Mouse (Mus musculus): ENCODE measurements at regions not wholly inside any gene's neighbourhood (a gene's known extent, or its start where the extent isn't known, plus 50 kb on each side); places are given as distances from the start of the nearest gene placed in this dataset.

DNA sequence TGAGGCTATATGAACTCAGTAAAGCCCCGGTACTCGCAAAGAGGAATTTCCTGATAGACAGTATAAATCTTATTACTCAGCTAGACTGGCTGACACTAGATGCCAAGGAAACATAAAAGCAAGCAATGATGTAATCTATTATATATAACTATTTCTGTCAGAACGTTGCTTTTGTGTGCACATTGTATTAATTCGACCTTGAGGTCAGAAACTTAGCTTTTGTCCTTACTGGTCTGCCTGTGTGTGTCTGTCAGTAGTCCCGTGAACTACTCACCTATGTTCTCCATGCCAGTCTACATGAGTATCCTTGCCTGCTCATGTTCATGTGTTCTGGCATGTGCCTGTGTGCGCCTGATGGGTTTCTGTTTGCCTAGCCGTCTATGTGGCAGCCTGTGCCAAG lies 70.5 kb downstream of the Tmx1 start:
- DNase-seq (ENCODE audit: low spot score): no peak

DNA sequence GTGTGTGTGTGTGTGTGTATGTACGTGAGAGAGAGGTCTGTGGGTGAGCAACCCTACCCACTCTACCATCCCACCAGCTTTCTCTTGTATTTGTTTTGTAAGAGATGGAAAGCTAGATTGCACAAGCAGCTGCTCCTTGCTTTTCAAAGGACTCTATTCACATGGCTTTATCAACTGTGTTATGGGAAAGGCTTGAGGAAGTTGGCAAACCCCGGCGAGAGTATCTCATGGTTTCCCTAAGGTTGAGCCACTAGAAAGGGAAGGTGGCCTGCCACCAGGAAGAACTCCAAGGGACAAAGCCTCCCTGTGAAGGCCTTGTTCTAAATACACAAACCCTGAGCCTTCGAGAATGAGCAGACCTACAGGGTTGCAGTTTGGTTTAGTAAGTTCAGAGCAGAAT lies 71.8 kb downstream of the Tmx1 start:
- DNase-seq (ENCODE audit: low spot score): no peak

DNA sequence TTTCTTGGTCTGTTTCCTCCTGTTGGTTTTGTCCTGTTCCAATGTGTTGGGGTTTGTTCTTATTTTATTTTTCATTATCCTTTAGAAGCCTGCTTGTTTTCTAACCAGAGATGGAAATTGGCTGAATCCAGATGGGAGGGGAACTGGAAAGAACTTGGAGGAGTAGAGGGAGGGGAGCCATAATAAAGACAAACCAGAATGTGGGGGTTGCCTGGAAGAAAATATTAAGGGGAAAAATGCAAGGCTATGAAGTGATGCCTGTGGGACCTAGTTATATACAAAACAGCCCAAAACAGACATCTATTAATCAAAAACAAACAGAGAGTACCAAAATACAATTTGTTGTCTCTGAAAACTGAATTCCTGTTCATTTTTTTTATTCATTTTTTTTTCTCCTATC lies 78.8 kb downstream of the Tmx1 start:
- DNase-seq (ENCODE audit: low spot score): no peak

DNA sequence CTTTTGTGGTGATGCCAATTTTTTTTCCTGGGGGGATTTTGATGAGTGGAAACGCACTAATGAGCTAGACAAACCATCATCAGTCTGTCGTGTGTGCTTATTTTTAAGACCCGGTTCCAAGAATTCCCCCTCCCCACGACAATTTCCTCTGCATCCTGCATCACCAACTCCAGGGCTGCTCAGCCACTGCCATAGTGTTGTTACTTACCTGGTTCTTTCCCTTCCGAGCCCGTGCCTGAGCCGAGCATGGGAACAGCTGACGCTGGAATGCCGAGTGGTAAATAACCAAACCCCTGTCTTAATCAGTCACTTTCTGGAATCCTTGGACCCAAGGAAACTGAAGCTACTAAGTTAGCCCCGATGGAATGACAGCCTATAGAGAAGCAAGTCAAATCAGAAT lies 79.3 kb downstream of the Tmx1 start:
- no peak for DNase-seq (ENCODE audit: low spot score)

DNA sequence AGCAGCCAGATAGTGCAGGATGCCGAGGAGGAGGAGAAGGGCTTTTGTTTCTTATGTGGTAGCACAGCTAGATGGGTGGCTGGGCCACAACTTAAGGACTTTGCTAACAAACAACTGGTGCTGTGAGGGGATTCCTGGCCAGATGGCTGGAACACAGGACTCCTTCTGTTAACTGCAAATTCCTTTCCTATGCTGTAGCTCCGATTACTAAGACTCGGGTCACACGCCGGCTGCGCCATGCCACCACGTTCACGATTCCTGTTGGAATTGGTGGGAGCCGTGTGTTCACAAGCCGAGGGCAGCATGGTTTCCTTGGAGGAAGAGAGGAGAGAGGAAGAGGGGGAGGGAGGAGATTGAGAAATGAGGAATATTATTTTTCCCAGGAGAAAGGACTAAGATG lies 79.9 kb downstream of the Tmx1 start:
- no peak for DNase-seq (ENCODE audit: low spot score)

DNA sequence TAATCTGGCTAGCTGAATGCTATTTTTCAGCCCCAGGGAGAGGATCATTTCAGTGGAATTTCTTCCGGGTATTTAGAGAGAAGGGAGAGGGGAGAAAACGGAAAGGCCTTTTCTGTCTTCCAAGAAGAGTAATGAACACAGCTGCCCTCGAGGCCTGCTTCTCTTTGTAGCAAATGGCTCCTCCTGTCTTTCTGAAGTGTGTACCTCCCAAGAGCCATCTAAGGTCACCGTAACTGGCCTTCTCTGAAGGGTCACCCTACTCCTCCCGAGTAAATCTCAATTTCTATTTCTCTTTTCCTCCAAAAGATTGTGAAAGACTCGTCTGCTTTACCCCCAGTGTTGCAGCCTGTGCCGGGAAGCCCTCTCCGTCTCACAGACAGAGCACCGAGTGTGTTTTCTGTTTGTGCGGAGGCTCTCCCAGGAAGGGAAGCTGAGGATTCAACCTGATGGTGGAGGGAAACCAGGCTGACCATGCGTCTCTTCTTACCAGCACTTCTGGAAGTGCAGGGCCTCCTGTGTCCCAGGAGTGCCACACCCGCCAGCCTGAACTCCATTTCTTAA lies 80.6 kb downstream of the Tmx1 start:
- DNase-seq (ENCODE audit: low spot score): no peak

DNA sequence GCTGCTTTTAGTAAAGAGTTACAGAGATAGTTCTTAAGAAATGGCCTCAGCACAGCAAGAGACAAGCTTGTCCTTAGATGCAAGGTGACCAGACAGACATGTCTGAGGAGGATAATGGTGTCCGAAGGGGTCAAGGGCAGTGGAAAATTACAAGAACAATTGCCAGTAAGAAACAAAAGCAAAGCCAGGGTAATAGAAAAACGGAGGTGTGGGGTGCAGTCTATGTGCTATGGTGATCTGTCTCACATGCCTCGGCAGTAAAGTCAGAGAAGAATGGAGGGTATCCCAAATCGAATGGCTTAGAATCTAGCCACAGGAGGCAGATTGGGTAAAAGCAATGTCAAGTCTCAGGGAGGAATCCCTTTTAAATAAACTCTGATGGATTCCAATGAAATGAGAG lies 86.2 kb downstream of the Tmx1 start:
- DNase-seq (ENCODE audit: low spot score): no peak

DNA sequence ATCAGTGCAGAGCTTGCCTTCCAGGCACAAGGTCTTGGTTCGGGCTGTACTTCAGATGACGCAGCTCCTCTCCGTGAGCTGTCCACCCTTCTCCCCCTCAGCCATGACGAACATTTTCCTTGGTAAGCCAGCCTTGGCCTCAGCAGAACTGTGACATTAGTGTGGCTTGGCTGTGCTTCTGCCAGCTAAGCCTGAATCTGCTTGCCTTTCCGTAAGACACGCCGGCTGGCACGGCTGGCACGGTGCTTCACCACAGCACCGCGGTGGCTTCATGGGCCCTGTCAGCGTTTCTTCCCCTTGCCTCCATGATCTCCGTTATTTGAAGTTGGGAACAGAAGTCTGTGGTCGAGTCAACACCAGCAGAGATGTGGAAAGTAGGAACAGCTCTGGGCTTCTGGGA lies 87.0 kb downstream of the Tmx1 start:
- DNase-seq (ENCODE audit: low spot score): no peak

DNA sequence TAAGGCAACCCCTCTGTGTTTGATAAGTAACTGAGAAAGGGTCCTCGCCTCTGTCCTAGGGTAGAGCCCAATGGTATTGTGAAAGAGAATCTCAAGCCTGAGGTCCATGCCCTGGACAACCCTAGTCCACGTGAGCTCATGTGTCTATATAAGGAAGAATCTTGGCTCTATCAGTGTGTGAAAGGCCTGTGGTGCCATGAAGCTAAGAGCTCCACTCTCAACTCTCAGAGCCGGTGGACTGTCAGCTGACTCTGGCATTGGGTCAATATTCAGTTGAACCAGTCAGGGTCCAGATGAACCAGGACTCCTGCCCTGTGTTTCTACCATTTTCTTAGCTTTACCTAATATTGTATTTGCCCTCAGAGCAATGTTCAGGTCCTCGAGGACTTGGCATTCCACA lies 88.5 kb downstream of the Tmx1 start:
- DNase-seq (ENCODE audit: low spot score): no peak

DNA sequence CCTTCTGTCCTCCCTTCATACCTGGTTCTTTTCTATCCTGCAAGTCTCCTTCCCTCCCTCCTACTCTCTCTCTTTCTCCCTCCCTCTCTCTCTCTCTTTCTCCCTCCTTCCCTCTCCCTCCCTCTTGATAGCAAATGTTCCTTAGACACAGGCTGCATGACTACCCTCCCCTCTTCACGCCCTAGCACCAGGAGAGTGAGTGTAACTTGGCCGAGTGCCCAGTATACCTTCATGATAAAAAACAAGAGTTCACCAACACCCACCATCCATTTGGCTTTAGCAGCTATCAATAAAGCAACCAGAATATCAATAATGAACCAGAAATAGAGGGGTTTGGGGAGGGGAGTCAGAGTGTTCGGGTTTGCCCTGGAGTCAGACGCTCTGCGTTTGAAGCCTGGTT lies 90.4 kb downstream of the Tmx1 start:
- no peak for DNase-seq (ENCODE audit: low spot score)

DNA sequence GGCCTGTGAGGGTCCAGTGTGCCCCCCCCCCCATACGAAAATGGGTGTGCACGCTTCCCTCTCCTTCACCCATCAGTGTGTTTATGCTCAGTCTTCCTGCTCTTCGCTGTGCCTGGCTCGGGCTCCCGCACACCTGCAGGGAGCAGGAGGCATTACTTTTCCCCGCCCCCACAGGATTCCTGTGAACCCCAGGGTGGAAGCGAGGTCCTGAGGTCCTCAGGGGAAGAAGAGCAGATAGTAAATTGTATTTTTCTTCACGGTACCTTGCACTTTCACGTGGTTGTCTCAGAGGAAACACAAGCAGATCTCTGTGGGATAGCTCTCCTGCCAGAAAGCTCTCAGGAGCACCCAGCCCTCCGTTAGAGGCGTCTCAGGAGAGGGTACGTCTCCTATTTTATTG lies 91.4 kb downstream of the Tmx1 start:
- DNase-seq (ENCODE audit: low spot score): no peak

DNA sequence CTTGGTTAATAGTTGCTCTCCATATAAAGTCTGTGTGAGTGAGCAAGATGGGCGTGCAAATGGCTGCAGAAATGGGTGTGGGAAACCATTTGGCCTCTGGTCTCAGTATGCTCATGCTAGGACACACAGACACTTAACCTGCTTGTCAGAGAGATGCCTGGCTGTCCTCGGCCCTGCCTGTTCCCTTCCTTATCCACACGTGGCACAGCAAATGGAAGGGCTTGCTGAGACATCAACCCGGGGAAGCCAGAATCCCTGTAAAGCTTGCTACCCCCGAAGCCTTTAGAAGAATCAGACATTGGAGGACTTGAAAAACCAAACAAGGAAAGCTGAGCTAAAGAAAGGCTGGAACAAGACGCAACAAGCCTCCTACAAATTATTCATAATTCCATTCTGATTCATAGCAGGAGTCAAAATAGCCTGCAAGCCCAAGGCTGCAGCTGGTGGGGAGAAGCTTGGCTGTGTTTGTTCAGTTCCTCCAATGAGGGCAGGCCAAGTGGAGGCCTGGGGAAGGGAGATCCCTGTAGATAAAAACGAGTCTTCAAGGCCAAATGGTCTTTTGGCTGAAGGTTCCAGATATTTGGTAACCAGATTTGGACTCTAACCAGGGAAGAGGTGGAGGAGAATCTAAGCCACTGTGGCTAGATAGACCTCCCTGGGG lies 92.1 kb downstream of the Tmx1 start:
- DNase-seq (ENCODE audit: low spot score): no peak

DNA sequence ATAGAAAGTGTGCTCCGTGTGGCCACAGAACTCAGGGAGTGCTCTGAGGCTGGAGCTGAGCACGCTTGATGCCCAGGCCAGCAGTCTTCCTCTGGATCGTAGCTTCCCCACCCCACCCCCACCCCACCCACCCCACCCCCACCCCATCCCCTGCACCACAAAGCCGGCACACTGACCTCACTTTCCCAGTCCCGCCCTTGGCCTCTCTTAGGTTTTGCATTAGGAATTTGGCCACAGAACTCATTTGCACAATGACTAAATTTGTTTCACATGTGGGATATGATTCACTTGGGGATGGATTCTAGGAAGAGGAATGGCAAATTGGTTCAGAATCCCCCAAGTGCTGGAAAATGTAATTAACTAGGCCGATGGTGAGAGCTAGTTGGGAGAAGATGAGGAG lies 94.3 kb downstream of the Tmx1 start:
- DNase-seq (ENCODE audit: low spot score): no peak

DNA sequence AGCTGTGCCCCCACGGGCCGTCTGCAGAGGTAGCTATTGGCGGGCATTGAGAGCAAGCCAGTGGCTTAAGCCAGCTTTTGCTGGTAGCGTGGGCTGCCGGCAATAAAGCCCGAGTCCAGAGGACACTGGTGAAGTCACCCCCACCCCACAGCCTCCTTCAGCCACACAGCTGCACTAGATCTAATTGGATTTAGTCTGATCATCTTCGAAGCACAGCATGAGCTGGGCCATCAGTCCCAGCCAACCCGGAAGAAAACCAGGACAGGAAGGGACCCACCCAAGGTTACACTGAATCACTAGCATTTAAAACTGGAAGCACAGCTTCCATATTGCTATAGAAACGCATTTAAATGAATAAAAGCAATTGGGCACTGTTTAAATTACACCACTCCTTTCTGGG lies 96.4 kb downstream of the Tmx1 start:
- DNase-seq (ENCODE audit: low spot score): no peak

DNA sequence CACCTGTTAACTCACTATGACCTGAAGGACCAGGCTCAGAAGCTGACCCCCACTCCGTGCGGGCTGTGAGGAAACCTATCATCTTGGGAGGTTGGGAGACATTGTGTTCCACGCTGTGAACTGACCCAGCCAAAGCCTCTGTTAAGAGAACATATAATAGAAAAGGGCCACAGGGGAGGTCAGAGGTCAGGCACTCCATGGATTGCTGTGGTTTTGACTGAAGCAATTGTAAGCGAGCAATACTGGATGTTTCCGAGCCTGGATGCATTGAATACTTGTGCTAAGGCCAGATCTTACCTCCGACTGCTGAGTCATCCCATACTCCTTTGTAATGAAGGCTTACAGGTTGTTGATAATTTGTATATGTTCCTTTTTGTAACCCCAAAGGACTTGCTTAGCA lies 101.0 kb downstream of the Tmx1 start:
- no peak for DNase-seq (ENCODE audit: low spot score)

DNA sequence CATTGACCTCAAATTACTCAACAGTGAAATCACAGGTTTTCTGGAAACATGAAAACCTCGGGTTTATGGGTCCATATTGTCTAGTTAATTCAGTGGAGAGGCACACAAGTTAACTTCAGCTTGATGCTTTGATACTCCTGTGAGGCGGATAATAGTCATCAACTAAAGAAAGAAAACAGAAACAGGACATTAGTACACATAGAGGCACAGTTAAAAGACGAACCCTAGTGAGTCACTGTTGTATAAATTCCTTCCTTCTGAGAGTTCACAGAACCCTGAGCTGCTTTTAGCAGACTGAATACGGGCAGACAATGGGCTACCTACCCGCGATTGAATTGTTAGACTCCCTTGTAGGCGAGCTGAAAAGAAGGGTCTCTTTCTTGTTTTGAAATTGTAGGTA lies 101.7 kb downstream of the Tmx1 start:
- no peak for DNase-seq (ENCODE audit: low spot score)

DNA sequence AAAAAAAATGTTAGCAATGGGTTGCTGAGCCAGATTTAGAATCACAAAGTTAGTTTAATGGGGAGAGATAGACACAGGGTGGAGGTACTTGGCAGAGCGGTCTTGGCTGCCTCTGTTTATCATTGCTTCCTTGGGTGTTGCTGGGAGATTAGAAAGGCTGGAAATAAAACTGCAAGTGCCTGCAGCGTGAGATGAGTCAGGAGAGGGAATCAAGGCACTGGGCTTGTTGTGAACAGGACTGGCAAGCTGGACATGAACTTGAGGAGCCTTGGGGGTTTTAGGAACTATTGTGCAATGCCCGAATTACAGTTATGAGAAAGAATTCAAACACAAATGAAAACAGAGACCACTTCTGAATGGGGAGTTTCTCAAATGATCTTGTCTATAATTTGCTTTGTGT lies 102.8 kb downstream of the Tmx1 start:
- no peak for DNase-seq (ENCODE audit: low spot score)

DNA sequence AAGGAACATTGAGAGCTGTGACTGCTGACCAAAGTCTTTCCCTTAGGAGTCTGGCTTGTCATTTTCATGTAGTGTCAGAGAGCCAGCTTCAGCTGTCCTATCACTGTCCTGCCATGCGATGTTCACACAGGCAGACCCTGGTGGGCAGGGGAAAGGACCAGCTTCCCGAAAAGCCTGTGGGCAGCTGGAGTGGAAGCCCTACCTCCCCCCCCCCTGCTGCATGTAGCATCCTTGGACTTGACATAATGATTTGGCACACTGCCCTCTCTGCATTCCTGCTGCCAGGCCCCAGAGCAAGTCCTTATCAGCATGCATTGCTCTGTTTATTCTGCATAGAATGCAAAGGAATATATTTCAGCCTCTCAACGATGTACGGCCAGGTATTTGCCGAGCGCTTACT lies 103.9 kb downstream of the Tmx1 start:
- no peak for DNase-seq (ENCODE audit: low spot score)

DNA sequence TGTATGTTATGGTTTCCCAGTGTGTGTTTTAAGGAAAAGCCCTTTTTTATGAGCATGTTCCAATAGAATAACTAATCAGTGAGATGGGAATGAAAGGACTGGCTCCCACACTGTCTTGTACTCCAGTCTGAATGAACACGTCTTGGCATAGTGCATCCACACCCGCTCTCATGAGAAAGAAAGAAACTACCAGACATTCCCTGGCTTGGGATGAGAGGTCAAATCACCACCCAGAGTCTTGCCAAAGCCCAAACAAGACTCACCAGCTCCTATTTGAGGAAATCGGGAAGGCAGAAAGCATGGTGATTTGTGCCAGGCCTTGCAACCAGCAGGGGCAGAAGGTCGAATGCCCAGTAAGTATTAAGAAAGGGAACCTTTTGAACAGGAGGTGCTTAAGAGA lies 110.6 kb downstream of the Tmx1 start:
- DNase-seq (ENCODE audit: low spot score): no peak

DNA sequence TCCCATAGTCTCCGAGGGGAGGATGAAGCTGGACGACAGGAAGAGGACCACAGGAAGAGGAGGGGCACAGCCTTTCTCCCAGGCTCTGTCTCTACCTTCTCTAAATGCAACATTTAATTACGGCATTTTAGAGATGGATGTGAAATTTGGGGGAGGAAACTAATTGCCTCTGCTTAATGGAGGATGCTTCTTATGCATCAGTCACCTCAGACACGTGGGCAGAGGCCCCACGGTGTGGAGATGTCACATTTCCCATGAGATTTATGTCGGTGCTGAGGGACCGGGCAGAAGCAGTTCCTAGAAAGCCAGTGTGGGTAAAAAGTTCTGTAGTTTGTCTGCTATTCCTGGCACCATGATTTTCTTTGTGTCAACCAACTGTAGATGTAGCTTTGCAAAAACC lies 122.8 kb downstream of the Tmx1 start:
- no peak for DNase-seq (ENCODE audit: low spot score)

DNA sequence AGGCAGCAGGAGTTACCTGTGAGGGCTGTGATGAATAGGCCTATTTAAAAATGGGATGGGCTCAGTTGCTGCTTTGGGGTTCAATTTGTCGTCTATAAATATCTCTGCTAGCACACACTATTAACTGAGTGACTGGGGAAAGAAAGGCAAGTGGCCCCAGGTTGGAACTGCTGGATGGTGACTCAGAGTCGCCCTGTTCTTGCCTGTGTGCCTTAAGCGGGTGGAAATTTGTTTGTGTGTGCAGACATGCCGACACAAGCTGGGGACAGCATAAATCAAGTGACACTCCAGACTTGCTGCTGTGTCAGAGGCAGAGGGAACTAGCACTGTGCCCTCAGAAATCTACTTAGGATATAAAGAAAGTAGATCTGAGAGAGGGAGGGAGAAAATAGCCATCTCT lies 124.9 kb downstream of the Tmx1 start:
- no peak for DNase-seq (ENCODE audit: low spot score)

DNA sequence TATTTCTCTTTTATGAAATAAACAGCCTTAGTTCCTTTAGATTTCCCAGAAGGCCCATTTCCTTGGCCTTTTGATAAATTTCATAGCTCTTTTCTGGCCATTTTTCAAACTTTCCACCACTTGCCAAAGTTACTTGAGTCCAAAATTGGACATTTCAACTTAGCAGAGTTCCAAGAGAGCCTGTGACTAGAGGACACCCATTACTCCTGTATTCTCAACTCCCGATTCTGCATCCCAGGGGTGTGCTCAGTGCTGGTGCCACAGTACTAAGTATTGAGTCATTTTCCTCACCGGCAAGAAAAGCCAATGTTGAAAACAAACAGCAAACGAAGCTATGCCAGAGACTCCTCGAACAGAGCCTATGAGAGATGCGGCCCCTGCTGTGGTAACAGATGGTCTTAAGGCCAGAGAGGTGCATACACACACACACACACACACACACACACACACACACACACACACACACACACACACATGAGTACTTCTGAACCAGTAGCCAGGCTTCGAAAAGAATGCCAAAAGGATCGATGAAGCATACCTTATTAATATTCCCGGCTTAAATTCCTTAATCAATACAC lies 126.5 kb downstream of the Tmx1 start:
- DNase-seq (ENCODE audit: low spot score): no peak

DNA sequence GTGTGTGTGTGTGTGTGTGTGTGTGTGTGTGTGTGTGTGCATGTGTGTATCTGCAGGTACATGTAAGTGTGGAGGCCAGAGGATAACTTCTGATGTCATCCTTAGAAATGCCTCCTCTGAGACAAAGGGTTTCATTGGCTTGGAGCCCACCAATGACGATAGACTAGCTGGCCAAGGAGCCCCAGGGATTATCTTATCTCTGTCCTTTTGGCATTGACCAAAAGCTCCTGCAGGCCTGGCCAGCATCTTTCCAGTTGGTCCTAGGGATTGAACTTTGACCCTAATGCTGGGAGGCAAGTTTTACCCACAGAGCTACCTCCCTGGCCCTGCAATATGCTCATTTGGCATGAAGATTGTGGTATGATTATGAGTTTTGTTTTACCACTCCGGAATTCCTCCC lies 133.3 kb downstream of the Tmx1 start:
- DNase-seq (ENCODE audit: low spot score): no peak

DNA sequence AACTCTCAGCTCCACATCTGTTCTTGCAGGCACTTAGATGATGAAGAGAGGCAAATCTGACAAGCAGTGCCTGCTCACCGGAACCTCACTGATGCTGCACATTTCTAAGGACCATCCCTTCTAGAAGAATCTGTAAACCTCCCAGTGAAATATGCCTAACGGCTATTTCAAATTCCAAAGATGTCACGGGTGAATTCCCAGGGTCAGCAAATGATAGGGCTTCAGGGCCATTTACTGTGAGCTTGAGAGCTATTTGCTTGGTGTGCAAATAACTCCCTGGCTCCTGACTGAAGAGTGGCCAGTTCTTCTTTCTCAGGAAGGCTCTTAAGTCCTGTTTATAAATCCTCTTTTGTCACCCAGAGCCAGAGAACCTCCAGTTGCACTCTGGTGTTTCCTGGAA lies 135.3 kb downstream of the Tmx1 start:
- DNase-seq (ENCODE audit: low spot score): no peak

All from layer of hippocampus, adult 9-10 months (tissue).